Mouse (Mus musculus): ENCODE results near the gene Irx4.

Gene Irx4

GRCm38 (mm10) chr13:73260354-73261035 is at the start of gene Irx4:
Irx4 (plus strand) TSS chr13:73260479.
- DNase-seq (ENCODE audit: low spot score): no peak

GRCm38 (mm10) chr13:73214301-73214700 is 46.0 kb upstream of the Irx4 start:
- DNase-seq (ENCODE audit: low spot score): no peak

GRCm38 (mm10) chr13:73236461-73236860 is 23.8 kb upstream of the Irx4 start:
- no peak for DNase-seq (ENCODE audit: low spot score)

GRCm38 (mm10) chr13:73239191-73239746 is 21.0 kb upstream of the Irx4 start:
- DNase-seq (ENCODE audit: low spot score): no peak

GRCm38 (mm10) chr13:73242556-73242955 is 17.7 kb upstream of the Irx4 start:
- DNase-seq (ENCODE audit: low spot score): no peak

GRCm38 (mm10) chr13:73246961-73247360 is 13.3 kb upstream of the Irx4 start:
- no peak for DNase-seq (ENCODE audit: low spot score)

GRCm38 (mm10) chr13:73251222-73251621 is 9.1 kb upstream of the Irx4 start:
- no peak for DNase-seq (ENCODE audit: low spot score)

- DNase-seq (ENCODE audit: low spot score): no peak
Measured at GRCm38 (mm10) chr13:73252022-73252421, 8.3 kb upstream of the Irx4 start.

GRCm38 (mm10) chr13:73258415-73258814 is 1.9 kb upstream of the Irx4 start:
- no peak for DNase-seq (ENCODE audit: low spot score)

- DNase-seq (ENCODE audit: low spot score): no peak
Measured at GRCm38 (mm10) chr13:73259577-73260353, 514 bp upstream of the Irx4 start.

GRCm38 (mm10) chr13:73261036-73261730 is 904 bp downstream of the Irx4 start:
- DNase-seq (ENCODE audit: low spot score): no peak

GRCm38 (mm10) chr13:73261881-73262280 is 1.6 kb downstream of the Irx4 start:
- DNase-seq (ENCODE audit: low spot score): no peak

- DNase-seq (ENCODE audit: low spot score): no peak
Measured at GRCm38 (mm10) chr13:73262336-73263127, 2.3 kb downstream of the Irx4 start.

GRCm38 (mm10) chr13:73263128-73263971 is 3.1 kb downstream of the Irx4 start:
- DNase-seq (ENCODE audit: low spot score): no peak

- DNase-seq (ENCODE audit: low spot score): no peak
Measured at GRCm38 (mm10) chr13:73264166-73264735, 4.0 kb downstream of the Irx4 start.

- no peak for DNase-seq (ENCODE audit: low spot score)
Measured at GRCm38 (mm10) chr13:73264831-73265230, 4.6 kb downstream of the Irx4 start.

- no peak for DNase-seq (ENCODE audit: low spot score)
Measured at GRCm38 (mm10) chr13:73265442-73265841, 5.2 kb downstream of the Irx4 start.

GRCm38 (mm10) chr13:73267551-73267950 is 7.3 kb downstream of the Irx4 start:
- DNase-seq (ENCODE audit: low spot score): no peak

- DNase-seq (ENCODE audit: low spot score): no peak
Measured at GRCm38 (mm10) chr13:73268702-73269101, 8.4 kb downstream of the Irx4 start.

GRCm38 (mm10) chr13:73269251-73269650 is 9.0 kb downstream of the Irx4 start:
- no peak for DNase-seq (ENCODE audit: low spot score)

All from layer of hippocampus, adult 11-12 months (tissue).